Mouse (Mus musculus): ENCODE measurements around the gene Ufsp1. TPM values are rescaled to one million over a fixed set of nuclear protein-coding genes. Genes with fewer than 3 reads are reported as not detected.
"Not testable (repeated sequence)": the region's sequence is repeated elsewhere in the genome, so short reads cannot be mapped to it uniquely, and the experiment has no call there.

Gene Ufsp1
- polyA plus RNA-seq (2014; fragmentation: Nextera tagmentation; extraction: Ambion mirVana) = 9.8 and 10.3 TPM in 2 replicates

- Histone ChIP-seq H3K27me3 (replicated peaks; ENCODE audit: control insufficient read depth, insufficient read depth, low read length) (peaks cover 9% of the 10 kb centered on the region; the same call in 1 of the 2 replicates), H3K4me2 (ENCODE audit: low read length) (peak within 1 kb of the TSS; percentile 100), H3K9ac (ENCODE audit: low read length) (peak within 1 kb of the TSS; percentile 86), H3K36me3 (ENCODE audit: control insufficient read depth, insufficient read depth, low read length) (peaks cover 45% of the 10 kb centered on the region), H3K27ac (ENCODE audit: low read depth, low read length) (peak within 1 kb of the TSS; percentile 83), H3K4me3 (ENCODE audit: low read depth, low read length) (peak within 1 kb of the TSS; percentile 54), H3K4me1 (ENCODE audit: control insufficient read depth, insufficient read depth, low read length) (peaks cover 9% of the 10 kb centered on the region), H3K9me3 (replicated peaks; ENCODE audit: control insufficient read depth, low read length) (no peaks in the 10 kb centered on the region)
- WGBS = under 1% methylated on average over 52 of the region's 52 CpGs
- peak; percentile 98 for DNase-seq (ENCODE audit: low spot score)
- peak; percentile 97 for ATAC-seq
Observed at GRCm38 (mm10) chr5:137293839-137294743, at the start of gene Ufsp1. Ufsp1 (plus strand) TSS chr5:137294629.

- Histone ChIP-seq H3K4me2 (ENCODE audit: low read length) (no peak overlapping the region), H3K9me3 (replicated peaks; ENCODE audit: control insufficient read depth, low read length) (no peaks in the 10 kb centered on the region), H3K4me3 (ENCODE audit: low read depth, low read length) (no peak overlapping the region), H3K9ac (ENCODE audit: low read length) (no peak overlapping the region), H3K4me1 (ENCODE audit: control insufficient read depth, insufficient read depth, low read length) (no peaks in the 10 kb centered on the region), H3K27me3 (replicated peaks; ENCODE audit: control insufficient read depth, insufficient read depth, low read length) (no peaks in the 10 kb centered on the region), H3K36me3 (ENCODE audit: control insufficient read depth, insufficient read depth, low read length) (no peaks in the 10 kb centered on the region), H3K27ac (ENCODE audit: low read depth, low read length) (no peak overlapping the region)
- no peak for DNase-seq (ENCODE audit: low spot score)
- no peak for ATAC-seq
- WGBS = 89% methylated on average over 14 of the region's 14 CpGs
Observed at GRCm38 (mm10) chr5:137263897-137264720, 30.3 kb upstream of the Ufsp1 start.

GRCm38 (mm10) chr5:137264787-137265186 lies 29.6 kb upstream of the Ufsp1 start:
- 87% methylated on average over 11 of the region's 11 CpGs for WGBS
- Histone ChIP-seq H3K27me3 (replicated peaks; ENCODE audit: control insufficient read depth, insufficient read depth, low read length) (no peaks in the 10 kb centered on the region), H3K27ac (ENCODE audit: low read depth, low read length) (no peak overlapping the region), H3K4me1 (ENCODE audit: control insufficient read depth, insufficient read depth, low read length) (no peaks in the 10 kb centered on the region), H3K4me3 (ENCODE audit: low read depth, low read length) (no peak overlapping the region), H3K9me3 (replicated peaks; ENCODE audit: control insufficient read depth, low read length) (no peaks in the 10 kb centered on the region), H3K9ac (ENCODE audit: low read length) (no peak overlapping the region), H3K36me3 (ENCODE audit: control insufficient read depth, insufficient read depth, low read length) (no peaks in the 10 kb centered on the region), H3K4me2 (ENCODE audit: low read length) (no peak overlapping the region)
- DNase-seq (ENCODE audit: low spot score) (no peak), ATAC-seq (no peak)

- 34% methylated on average over 17 of the region's 18 CpGs for WGBS
- Histone ChIP-seq H3K4me3 (ENCODE audit: low read depth, low read length) (no peak overlapping the region), H3K27me3 (replicated peaks; ENCODE audit: control insufficient read depth, insufficient read depth, low read length) (no peaks in the 10 kb centered on the region), H3K4me1 (ENCODE audit: control insufficient read depth, insufficient read depth, low read length) (no peaks in the 10 kb centered on the region), H3K27ac (ENCODE audit: low read depth, low read length) (no peak overlapping the region), H3K9me3 (replicated peaks; ENCODE audit: control insufficient read depth, low read length) (no peaks in the 10 kb centered on the region), H3K36me3 (ENCODE audit: control insufficient read depth, insufficient read depth, low read length) (no peaks in the 10 kb centered on the region), H3K4me2 (ENCODE audit: low read length) (0 out of 2 replicates have a peak overlapping the region, but pooled peaks have one; percentile 5), H3K9ac (ENCODE audit: low read length) (no peak overlapping the region)
- DNase-seq (ENCODE audit: low spot score) (no peak), ATAC-seq (no peak)
Observed at GRCm38 (mm10) chr5:137268131-137268910, 26.1 kb upstream of the Ufsp1 start.

GRCm38 (mm10) chr5:137277360-137278342 lies 16.8 kb upstream of the Ufsp1 start:
- WGBS = 53% methylated on average over 18 of the region's 18 CpGs
- Histone ChIP-seq H3K4me2 (ENCODE audit: low read length) (no peak overlapping the region), H3K27ac (ENCODE audit: low read depth, low read length) (no peak overlapping the region), H3K36me3 (ENCODE audit: control insufficient read depth, insufficient read depth, low read length) (no peaks in the 10 kb centered on the region), H3K9me3 (replicated peaks; ENCODE audit: control insufficient read depth, low read length) (no peaks in the 10 kb centered on the region), H3K4me3 (ENCODE audit: low read depth, low read length) (no peak overlapping the region), H3K27me3 (replicated peaks; ENCODE audit: control insufficient read depth, insufficient read depth, low read length) (no peaks in the 10 kb centered on the region), H3K4me1 (ENCODE audit: control insufficient read depth, insufficient read depth, low read length) (no peaks in the 10 kb centered on the region), H3K9ac (ENCODE audit: low read length) (no peak overlapping the region)
- DNase-seq (ENCODE audit: low spot score) (peak; percentile 47), ATAC-seq (no peak)

GRCm38 (mm10) chr5:137284411-137284810 lies 10.0 kb upstream of the Ufsp1 start:
- H3K9ac ChIP-seq (ENCODE audit: low read length); H3K36me3 ChIP-seq (ENCODE audit: control insufficient read depth, insufficient read depth, low read length); H3K4me2 ChIP-seq (ENCODE audit: low read length); ATAC-seq; H3K4me1 ChIP-seq (ENCODE audit: control insufficient read depth, insufficient read depth, low read length); H3K4me3 ChIP-seq (ENCODE audit: low read depth, low read length); H3K9me3 ChIP-seq (replicated peaks; ENCODE audit: control insufficient read depth, low read length); DNase-seq (ENCODE audit: low spot score); H3K27ac ChIP-seq (ENCODE audit: low read depth, low read length): not testable (repeated sequence)
- H3K27me3 ChIP-seq (replicated peaks; ENCODE audit: control insufficient read depth, insufficient read depth, low read length) = peaks cover 20% of the 10 kb centered on the region; the same call in 1 of the 2 replicates
- WGBS = 90% methylated on average over 5 of the region's 6 CpGs

GRCm38 (mm10) chr5:137285045-137285444 lies 9.4 kb upstream of the Ufsp1 start:
- Histone ChIP-seq H3K4me3 (ENCODE audit: low read depth, low read length) (no peak overlapping the region), H3K27me3 (replicated peaks; ENCODE audit: control insufficient read depth, insufficient read depth, low read length) (peaks cover 25% of the 10 kb centered on the region; the same call in 1 of the 2 replicates), H3K27ac (ENCODE audit: low read depth, low read length) (no peak overlapping the region), H3K9ac (ENCODE audit: low read length) (no peak overlapping the region), H3K36me3 (ENCODE audit: control insufficient read depth, insufficient read depth, low read length) (no peaks in the 10 kb centered on the region), H3K4me2 (ENCODE audit: low read length) (no peak overlapping the region), H3K9me3 (replicated peaks; ENCODE audit: control insufficient read depth, low read length) (no peaks in the 10 kb centered on the region), H3K4me1 (ENCODE audit: control insufficient read depth, insufficient read depth, low read length) (peaks cover 10% of the 10 kb centered on the region; the same call in 1 of the 2 replicates)
- no peak for ATAC-seq
- 67% methylated on average over 5 of the region's 5 CpGs for WGBS
- DNase-seq (ENCODE audit: low spot score) = no peak

Data from forebrain, embryonic 14.5 days (tissue).